ENCODE assay signal across 8 mouse cellular contexts in genomic region chr6:113605224-113605545, GRCm38 (mm10). TPM values are rescaled to one million over a fixed set of nuclear protein-coding genes. Genes with fewer than 3 reads are reported as not detected.
DNase-seq lines count a peak whose midpoint lies in the region; ATAC-seq and TF ChIP-seq lines count a peak whose summit lies in the region.

No protein-coding gene starts in this region.

- no peaks in the 10 kb centered on the region for H3K27me3 ChIP-seq in C2C12 (ENCODE audit: control insufficient read depth, insufficient read depth, insufficient read length)
- no peaks in the 10 kb centered on the region for H3K27me3 ChIP-seq in forebrain, embryonic 11.5 days (ENCODE audit: control insufficient read depth, insufficient read depth, low read length)
- no peaks in the 10 kb centered on the region for H3K27me3 ChIP-seq in liver, embryonic 15.5 days

- 6% methylated on average over 10 of the region's 10 CpGs for WGBS in forebrain, embryonic 11.5 days
- 3% methylated on average over 10 of the region's 10 CpGs for WGBS in liver, embryonic 15.5 days (ENCODE audit: insufficient replicate concordance)

- peak; percentile 28; the same call in 1 of the 2 replicates for ATAC-seq in forebrain, embryonic 11.5 days (replicated peaks; ENCODE audit: low FRiP score)
- peak; percentile 10 for ATAC-seq in liver, embryonic 15.5 days (ENCODE audit: insufficient read depth)

- no peaks in the 10 kb centered on the region for H3K9me3 ChIP-seq in forebrain, embryonic 11.5 days (ENCODE audit: control insufficient read depth, low read length)
- H3K9me3 ChIP-seq in liver, embryonic 15.5 days (replicated peaks), result no peaks in the 10 kb centered on the region

- H3K79me3 ChIP-seq in C2C12 (ENCODE audit: low read depth), result peaks cover 51% of the 10 kb centered on the region

- peak overlapping the region; percentile 93 for H3K9ac ChIP-seq in forebrain, embryonic 11.5 days (ENCODE audit: low read length)
- H3K9ac ChIP-seq in liver, embryonic 15.5 days, result peak overlapping the region; percentile 83

- H3K4me1 ChIP-seq in forebrain, embryonic 11.5 days (replicated peaks; ENCODE audit: control insufficient read depth, insufficient read depth, low read length), result peaks cover 13% of the 10 kb centered on the region; the same call in 1 of the 2 replicates
- H3K4me1 ChIP-seq in liver, embryonic 15.5 days (replicated peaks), result peaks cover 35% of the 10 kb centered on the region

- H3K4me3 ChIP-seq in C2C12 (ENCODE audit: insufficient read depth, poor library complexity, severe bottlenecking), result peak overlapping the region; percentile 84
- peak overlapping the region; percentile 94 for H3K4me3 ChIP-seq in forebrain, embryonic 11.5 days (ENCODE audit: low read depth, low read length)
- peak overlapping the region; percentile 90 for H3K4me3 ChIP-seq in liver, embryonic 15.5 days (replicated peaks)

- intact Hi-C loops in left cerebral cortex, postnatal 14 days (cut with DNase I), result loop anchor here (5.0 kb wide), 1 partner anchor 103 kb away; the partner anchor contains the start of gene Prrt3

- H3K4me2 ChIP-seq in forebrain, embryonic 11.5 days (ENCODE audit: low read depth, low read length, severe bottlenecking), result peak overlapping the region; percentile 86
- peak overlapping the region; percentile 79 for H3K4me2 ChIP-seq in liver, embryonic 15.5 days

- H3K36me3 ChIP-seq in C2C12 (ENCODE audit: control insufficient read depth, insufficient read depth), result peaks cover 15% of the 10 kb centered on the region
- no peaks in the 10 kb centered on the region for H3K36me3 ChIP-seq in forebrain, embryonic 11.5 days (ENCODE audit: control insufficient read depth, insufficient read depth, low read length)
- H3K36me3 ChIP-seq in liver, embryonic 15.5 days (replicated peaks), result peaks cover under 1% of the 10 kb centered on the region

- peaks cover 58% of the 10 kb centered on the region for H3K79me2 ChIP-seq in C2C12 (ENCODE audit: control insufficient read depth, insufficient read depth)

- H3K27ac ChIP-seq in forebrain, embryonic 11.5 days (ENCODE audit: low read depth, low read length), result peak overlapping the region; percentile 50; the same call in 1 of the 2 replicates
- H3K27ac ChIP-seq in liver, embryonic 15.5 days (replicated peaks), result peak overlapping the region; percentile 78

- TF ChIP-seq CTCF in C2C12 (IDR thresholded peaks at IDR 0.05; ENCODE audit: control insufficient read depth, insufficient read depth, insufficient read length), result no peak

- peak overlapping the region; percentile 96 for H3ac ChIP-seq in C2C12 (ENCODE audit: control insufficient read depth, insufficient read length, low read depth)

- DNase-seq in embryo, embryonic 10.5 days (ENCODE audit: low spot score), result peak; percentile 65
- no peak for DNase-seq in embryo, embryonic 9.5 days (ENCODE audit: extremely low spot score)
- DNase-seq in forebrain, embryonic 11.5 days (ENCODE audit: low spot score), result no peak
- no peak for DNase-seq in thymus, adult 18-20 months
- DNase-seq in left cerebral cortex, postnatal 14 days (ENCODE audit: low spot score in 2 of 2), result no peak
- no peak for DNase-seq in cerebellum, postnatal 36 days

TF ChIP-seq in C2C12, 6 proteins besides CTCF, POLR2A, EP300 and RAD21:
- TF ChIP-seq USF1 (IDR thresholded peaks at IDR 0.05; ENCODE audit: low read depth) (no peak), MYOG (IDR thresholded peaks at IDR 0.05; ENCODE audit: control insufficient read depth, extremely low read depth, insufficient read length) (no peak), CEBPB (IDR thresholded peaks at IDR 0.05; ENCODE audit: low read depth) (no peak), MYOD1 (IDR thresholded peaks at IDR 0.05; ENCODE audit: control insufficient read depth, insufficient read length, low read depth) (no peak), FOSL1 (IDR thresholded peaks at IDR 0.05; ENCODE audit: insufficient read depth, low read length, poor library complexity, severe bottlenecking) (no peak), MAX (IDR thresholded peaks at IDR 0.05) (no peak)

RNA-seq across cellular contexts. Expression of gene Brk1, which starts 0.6 kb away (rescaled TPM):
- polyA plus RNA-seq in C2C12 (2012; fragmentation: generic; extraction: Trizol), result 200 TPM
- 198 and 200 TPM in 2 replicates for polyA plus RNA-seq in forebrain, embryonic 11.5 days (2014; fragmentation: Nextera tagmentation; extraction: Ambion mirVana)
- 79.4 and 80.7 TPM in 2 replicates for polyA plus RNA-seq in liver, embryonic 15.5 days (2015; fragmentation: Nextera tagmentation; extraction: Ambion mirVana)
- total RNA-seq in left cerebral cortex, postnatal 14 days (2021), result 100 to 1,000 TPM; 236 to 243 TPM

RNA-seq across cellular contexts. Expression of gene Fancd2os, which starts 4.7 kb away (rescaled TPM):
- polyA plus RNA-seq in C2C12 (2012; fragmentation: generic; extraction: Trizol), result 0.07 TPM
- polyA plus RNA-seq in forebrain, embryonic 11.5 days (2014; fragmentation: Nextera tagmentation; extraction: Ambion mirVana), result 0.24 TPM in 1 of 2 replicates, not detected in the other
- not detected in 2 replicates for polyA plus RNA-seq in liver, embryonic 15.5 days (2015; fragmentation: Nextera tagmentation; extraction: Ambion mirVana)
- total RNA-seq in left cerebral cortex, postnatal 14 days (2021), result under 1 TPM in 1 of 2 experiments, not detected in 1; 0.42 TPM

RNA-seq across cellular contexts. Expression of gene Vhl, which starts 18.6 kb away (rescaled TPM):
- 13.6 TPM for polyA plus RNA-seq in C2C12 (2012; fragmentation: generic; extraction: Trizol)
- polyA plus RNA-seq in forebrain, embryonic 11.5 days (2014; fragmentation: Nextera tagmentation; extraction: Ambion mirVana), result 63.7 and 64.4 TPM in 2 replicates
- 8.7 and 10.8 TPM in 2 replicates for polyA plus RNA-seq in liver, embryonic 15.5 days (2015; fragmentation: Nextera tagmentation; extraction: Ambion mirVana)
- 10 to 100 TPM; 48.4 to 51.9 TPM for total RNA-seq in left cerebral cortex, postnatal 14 days (2021)

RNA-seq across cellular contexts. Expression of gene Irak2, which starts 33.1 kb away (rescaled TPM):
- 45.9 TPM for polyA plus RNA-seq in C2C12 (2012; fragmentation: generic; extraction: Trizol)
- polyA plus RNA-seq in forebrain, embryonic 11.5 days (2014; fragmentation: Nextera tagmentation; extraction: Ambion mirVana), result 1.6 and 2.1 TPM in 2 replicates
- polyA plus RNA-seq in liver, embryonic 15.5 days (2015; fragmentation: Nextera tagmentation; extraction: Ambion mirVana), result 11.9 and 13.5 TPM in 2 replicates
- total RNA-seq in left cerebral cortex, postnatal 14 days (2021), result 10 to 100 TPM; 19.5 to 23.5 TPM
